Mouse (Mus musculus) liver (tissue): ENCODE measurements around the gene P2rx7.

Source experiments
- DNase-seq: peaks from one replicate; pipeline ENCODE4 v3.0.0-alpha.2; 2020; ENCODE audit warnings: mixed read lengths

The P2rx7 gene

DNA sequence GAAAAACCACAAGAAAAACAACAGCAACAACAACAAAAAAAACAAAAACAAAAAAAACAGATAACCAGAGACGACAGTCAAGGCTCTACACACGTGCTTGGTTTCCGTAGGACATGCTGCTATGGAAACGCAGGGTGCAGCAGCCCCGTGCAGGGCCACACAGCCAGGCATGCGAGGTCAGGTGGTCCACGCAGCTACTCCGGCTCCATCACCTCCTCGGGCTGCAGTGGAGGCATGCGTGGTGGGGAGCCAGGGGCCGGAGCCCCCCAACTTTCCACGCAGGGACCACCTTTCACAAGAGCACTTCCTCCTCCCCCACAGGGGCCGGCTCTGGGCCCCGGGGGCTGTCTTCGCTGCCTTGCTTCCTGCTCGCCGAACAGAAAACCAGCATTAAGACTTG lies 90.2 kb downstream of the P2rx7 start:
- DNase-seq, result no peak

- no peak for DNase-seq
Observed at GRCm38 (mm10) chr5:122735853-122736252, 92.1 kb downstream of the P2rx7 start.

DNA sequence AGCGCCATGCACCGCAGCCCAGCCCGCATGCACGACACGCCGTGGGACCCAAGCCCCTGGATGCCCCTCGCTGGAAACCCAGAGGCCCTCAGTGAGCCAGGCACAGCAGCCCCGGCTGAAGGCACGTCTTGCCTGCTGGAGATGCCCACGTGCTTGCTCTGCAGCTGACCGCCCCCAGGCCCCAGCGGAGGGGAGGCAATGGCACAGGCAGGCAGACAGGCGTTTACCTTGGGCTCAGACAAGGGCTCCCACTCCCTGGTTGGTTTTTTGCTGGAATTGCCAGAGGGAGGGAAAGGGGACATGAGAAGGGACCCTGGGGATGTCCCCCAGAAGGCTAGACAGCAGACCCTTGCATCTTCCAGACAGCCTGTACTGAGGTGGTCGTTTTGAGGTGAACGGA lies 93.0 kb downstream of the P2rx7 start:
- no peak for DNase-seq
